9 mouse cellular contexts compared by ENCODE assay signal in genomic region chr6:73517818-73518396, GRCm38 (mm10). TPM values are rescaled to one million over a fixed set of nuclear protein-coding genes. Genes with fewer than 3 reads are reported as not detected.
DNase-seq lines count a peak whose midpoint lies in the region; ATAC-seq and TF ChIP-seq lines count a peak whose summit lies in the region.
"Had no signal": no experiment of that assay in that cellular context is flagged by ENCODE, and none has a peak within 500 bp of the region (broad histone marks: within the 10 kb centered on the region; RNA-seq: fewer than 3 reads in every experiment).

No protein-coding gene starts in this region.

- no peak overlapping the region for H3K27ac ChIP-seq in heart, embryonic 12.5 days (ENCODE audit: poor library complexity, severe bottlenecking)
- no peak overlapping the region for H3K27ac ChIP-seq in forebrain, embryonic 12.5 days
- no peak overlapping the region for H3K27ac ChIP-seq in kidney, adult 2 months (ENCODE audit: insufficient read depth, low read depth, low read length)
- H3K27ac ChIP-seq in midbrain, postnatal 0 days (ENCODE audit: low read depth, low read length): no peak overlapping the region

- no peaks in the 10 kb centered on the region for H3K27me3 ChIP-seq in heart, embryonic 12.5 days (replicated peaks)
- no peaks in the 10 kb centered on the region for H3K27me3 ChIP-seq in forebrain, embryonic 12.5 days
- no peaks in the 10 kb centered on the region for H3K27me3 ChIP-seq in kidney, adult 2 months (replicated peaks; ENCODE audit: control insufficient read depth, insufficient read depth, low read length)
- H3K27me3 ChIP-seq in midbrain, postnatal 0 days (ENCODE audit: insufficient read depth, low read length): no peaks in the 10 kb centered on the region

- WGBS in heart, embryonic 12.5 days: 28% methylated on average over 14 of the region's 14 CpGs
- WGBS in forebrain, embryonic 12.5 days: 22% methylated on average over 14 of the region's 14 CpGs
- 25% methylated on average over 14 of the region's 14 CpGs for WGBS in kidney, adult 2 months
- WGBS in midbrain, postnatal 0 days: 22% methylated on average over 14 of the region's 14 CpGs

- ATAC-seq in heart, embryonic 12.5 days (ENCODE audit: insufficient number of reproducible peaks, low FRiP score): no peak
- ATAC-seq in forebrain, embryonic 12.5 days (ENCODE audit: low FRiP score): peak; percentile 75
- ATAC-seq in midbrain, postnatal 0 days (ENCODE audit: low FRiP score): peak; percentile 47; the same call in 1 of the 2 replicates

- no peak overlapping the region for H3K4me2 ChIP-seq in heart, embryonic 12.5 days
- H3K4me2 ChIP-seq in forebrain, embryonic 12.5 days: no peak overlapping the region
- H3K4me2 ChIP-seq in midbrain, postnatal 0 days (ENCODE audit: low read depth, low read length, poor library complexity, severe bottlenecking): no peak overlapping the region

- intact Hi-C loops in left cerebral cortex, postnatal 36 days (cut with DNase I): no loop called here

- DNase-seq in heart, adult 11 months: peak; percentile 65
- peak; percentile 5 for DNase-seq in c-Kit-negative CD71-positive TER-119-positive erythroid progenitor cells, embryonic 14.5 days (ENCODE audit: low read depth, low spot score)
- peak; percentile 54 for DNase-seq in kidney, adult 2 months
- peak; percentile 67 to 77 for DNase-seq in left cerebral cortex, postnatal 36 days (ENCODE audit: low spot score in 2 of 2)
- DNase-seq in midbrain, postnatal 0 days (ENCODE audit: low spot score): peak; percentile 85
- peak; percentile 50 for DNase-seq in thymus, postnatal 4 days

- H3K36me3 ChIP-seq in heart, embryonic 12.5 days: no peaks in the 10 kb centered on the region
- H3K36me3 ChIP-seq in forebrain, embryonic 12.5 days (replicated peaks): no peaks in the 10 kb centered on the region
- H3K36me3 ChIP-seq in kidney, adult 2 months (ENCODE audit: control insufficient read depth, insufficient read depth, low read length): no peaks in the 10 kb centered on the region
- H3K36me3 ChIP-seq in midbrain, postnatal 0 days (ENCODE audit: insufficient read depth, low read length): no peaks in the 10 kb centered on the region

- no peak overlapping the region for H3K4me3 ChIP-seq in heart, embryonic 12.5 days
- H3K4me3 ChIP-seq in forebrain, embryonic 12.5 days (replicated peaks): no peak overlapping the region
- H3K4me3 ChIP-seq in kidney, adult 2 months (ENCODE audit: insufficient read depth, low read depth, low read length): no peak overlapping the region
- no peak overlapping the region for H3K4me3 ChIP-seq in midbrain, postnatal 0 days (ENCODE audit: low read depth, low read length)

- H3K9me3 ChIP-seq in heart, embryonic 12.5 days (replicated peaks): peaks cover 3% of the 10 kb centered on the region; the same call in 1 of the 2 replicates
- no peaks in the 10 kb centered on the region for H3K9me3 ChIP-seq in forebrain, embryonic 12.5 days
- no peaks in the 10 kb centered on the region for H3K9me3 ChIP-seq in midbrain, postnatal 0 days (ENCODE audit: low read length)

- H3K9ac ChIP-seq in heart, embryonic 12.5 days: no peak overlapping the region
- no peak overlapping the region for H3K9ac ChIP-seq in forebrain, embryonic 12.5 days
- H3K9ac ChIP-seq in midbrain, postnatal 0 days (replicated peaks; ENCODE audit: low read length, poor library complexity, severe bottlenecking): no peak overlapping the region

- H3K4me1 ChIP-seq in heart, embryonic 12.5 days (replicated peaks): no peaks in the 10 kb centered on the region
- peaks cover 4% of the 10 kb centered on the region; the same call in 1 of the 2 replicates for H3K4me1 ChIP-seq in forebrain, embryonic 12.5 days
- H3K4me1 ChIP-seq in kidney, adult 2 months (ENCODE audit: control insufficient read depth, insufficient read depth, low read length): no peaks in the 10 kb centered on the region
- no peaks in the 10 kb centered on the region for H3K4me1 ChIP-seq in midbrain, postnatal 0 days (ENCODE audit: insufficient read depth, low read length)

- peak; percentile 76 for TF ChIP-seq CTCF in kidney, adult 2 months (conservative IDR thresholded peaks at IDR 0.05; ENCODE audit: insufficient read depth, insufficient read length, low read depth, low read length)
- TF ChIP-seq CTCF in midbrain, postnatal 0 days (IDR thresholded peaks at IDR 0.05): peak; percentile 91

- no peak for TF ChIP-seq POLR2A in kidney, adult 2 months (IDR thresholded peaks at IDR 0.05; ENCODE audit: low read depth, low read length)

RNA-seq across cellular contexts. Expression of gene 4931417E11Rik, which starts 48.4 kb away (rescaled TPM):
- not detected in 2 replicates for polyA plus RNA-seq in heart, embryonic 12.5 days (2016; fragmentation: Nextera tagmentation; extraction: Ambion mirVana)
- polyA plus RNA-seq in forebrain, embryonic 12.5 days (2016; fragmentation: Nextera tagmentation; extraction: Ambion mirVana): not detected in 2 replicates
- polyA plus RNA-seq in kidney, adult 2 months (2012; rRNA removed): 0.08 TPM in 1 of 2 replicates, not detected in the other
- total RNA-seq in left cerebral cortex, postnatal 36 days (2021): not detected
- not detected in 2 replicates for total RNA-seq in midbrain, postnatal 0 days (2014; rRNA removed)
- polyA plus RNA-seq in midbrain, postnatal 0 days (2015; fragmentation: Nextera tagmentation; extraction: Ambion mirVana): not detected in 2 replicates
- polyA plus RNA-seq: large intestine, adult 2 months had no signal

Comparison
In these comparisons a context has a peak if more than half of its experiments do, and no peak if none do; other contexts are left out.
1. DNase-seq: peak in every context shown above with its lines; median percentile 85 in midbrain, postnatal 0 days; 72 in left cerebral cortex, postnatal 36 days; 65 in heart, adult 11 months; 54 in kidney, adult 2 months; 50 in thymus, postnatal 4 days; 5 in c-Kit-negative CD71-positive TER-119-positive erythroid progenitor cells, embryonic 14.5 days.